Mouse (Mus musculus): ENCODE measurements at regions not wholly inside any gene's neighbourhood (a gene's known extent, or its start where the extent isn't known, plus 50 kb on each side); places are given as distances from the start of the nearest gene placed in this dataset.
A peak's percentile ranks its signal among the peaks of the same experiment; 100 is the strongest.

GRCm38 (mm10) chr13:42446921-42447320 is 145.6 kb downstream of the Edn1 start:
- Histone ChIP-seq H3ac (ENCODE audit: control insufficient read depth, insufficient read length) (no peak overlapping the region), H3K27me3 (ENCODE audit: control insufficient read depth, insufficient read depth, insufficient read length) (no peaks in the 10 kb centered on the region), H3K4me2 (ENCODE audit: low read depth) (no peak overlapping the region), H3K36me3 (ENCODE audit: control insufficient read depth, insufficient read depth) (no peaks in the 10 kb centered on the region), H3K79me2 (ENCODE audit: control insufficient read depth, insufficient read depth) (no peaks in the 10 kb centered on the region), H3K4me3 (no peak overlapping the region)
- TF ChIP-seq MAX (IDR thresholded peaks at IDR 0.05; ENCODE audit: low read depth) (peak; percentile 28), REST (IDR thresholded peaks at IDR 0.05; ENCODE audit: insufficient read depth, insufficient read length) (peak; percentile 98), POLR2AphosphoS2 (IDR thresholded peaks at IDR 0.05; ENCODE audit: insufficient read length, low read depth) (no peak)

- H3K4me3 ChIP-seq = no peak overlapping the region
- peak; percentile 35 for TF ChIP-seq TCF12 (IDR thresholded peaks at IDR 0.05; ENCODE audit: insufficient read depth, poor library complexity, severe bottlenecking)
- peak in 1 of 3 experiments; percentile 82 for TF ChIP-seq MYOG (IDR thresholded peaks at IDR 0.05; ENCODE audit: control insufficient read depth in 1 of 3, insufficient read depth in 1 of 3, insufficient read length in 2 of 3, low read depth in 2 of 3)
- peak; percentile 53 to 59 (median 57) for TF ChIP-seq MYOD1 (IDR thresholded peaks at IDR 0.05; ENCODE audit: control insufficient read depth in 1 of 3, insufficient read length in 2 of 3, low read depth in 2 of 3)
- TF ChIP-seq MAX (IDR thresholded peaks at IDR 0.05; ENCODE audit: low read depth) = no peak
- H3K4me2 ChIP-seq (ENCODE audit: low read depth) = peak overlapping the region; percentile 59
- H3ac ChIP-seq (ENCODE audit: control insufficient read depth, insufficient read length) = no peak overlapping the region
- H3K79me2 ChIP-seq (ENCODE audit: control insufficient read depth, insufficient read depth) = no peaks in the 10 kb centered on the region
- H3K36me3 ChIP-seq (ENCODE audit: control insufficient read depth, insufficient read depth) = no peaks in the 10 kb centered on the region
- H3K27me3 ChIP-seq (ENCODE audit: control insufficient read depth, insufficient read depth, insufficient read length) = no peaks in the 10 kb centered on the region
Observed at GRCm38 (mm10) chr13:42453665-42454064, 152.4 kb downstream of the Edn1 start.

GRCm38 (mm10) chr13:42459892-42460291 is 158.6 kb downstream of the Edn1 start:
- Histone ChIP-seq H3K27me3 (ENCODE audit: control insufficient read depth, insufficient read depth, insufficient read length) (peaks cover 14% of the 10 kb centered on the region), H3K4me3 (no peak overlapping the region), H3K36me3 (ENCODE audit: control insufficient read depth, insufficient read depth) (no peaks in the 10 kb centered on the region), H3K4me2 (ENCODE audit: low read depth) (peak overlapping the region; percentile 2), H3K79me2 (ENCODE audit: control insufficient read depth, insufficient read depth) (no peaks in the 10 kb centered on the region), H3ac (ENCODE audit: control insufficient read depth, insufficient read length) (no peak overlapping the region)
- TF ChIP-seq MYOD1 (IDR thresholded peaks at IDR 0.05; ENCODE audit: control insufficient read depth in 1 of 3, insufficient read length in 2 of 3, low read depth in 2 of 3) (no peak), POLR2A (IDR thresholded peaks at IDR 0.05; ENCODE audit: insufficient read length, low read depth) (no peak), POLR2AphosphoS2 (IDR thresholded peaks at IDR 0.05; ENCODE audit: insufficient read length, low read depth) (no peak), TCF3 (IDR thresholded peaks at IDR 0.05; ENCODE audit: insufficient read length, low read depth) (no peak), REST (IDR thresholded peaks at IDR 0.05; ENCODE audit: insufficient read depth, insufficient read length) (no peak), CEBPB (IDR thresholded peaks at IDR 0.05; ENCODE audit: insufficient read depth, poor library complexity, severe bottlenecking) (no peak), E2F4 (IDR thresholded peaks at IDR 0.05; ENCODE audit: insufficient read depth) (no peak), MAX (IDR thresholded peaks at IDR 0.05; ENCODE audit: low read depth) (no peak), SRF (IDR thresholded peaks at IDR 0.05; ENCODE audit: control insufficient read depth, insufficient read length, low read depth) (no peak)

- Histone ChIP-seq H3K4me3 (no peak overlapping the region), H3K79me2 (ENCODE audit: control insufficient read depth, insufficient read depth) (no peaks in the 10 kb centered on the region), H3K4me2 (ENCODE audit: low read depth) (no peak overlapping the region), H3K27me3 (ENCODE audit: control insufficient read depth, insufficient read depth, insufficient read length) (no peaks in the 10 kb centered on the region), H3K36me3 (ENCODE audit: control insufficient read depth, insufficient read depth) (no peaks in the 10 kb centered on the region), H3ac (ENCODE audit: control insufficient read depth, insufficient read length) (no peak overlapping the region)
- no peak for TF ChIP-seq CEBPB (IDR thresholded peaks at IDR 0.05; ENCODE audit: insufficient read depth, poor library complexity, severe bottlenecking)
- TF ChIP-seq POLR2AphosphoS2 (IDR thresholded peaks at IDR 0.05; ENCODE audit: insufficient read length, low read depth) = no peak
- no peak for TF ChIP-seq E2F4 (IDR thresholded peaks at IDR 0.05; ENCODE audit: insufficient read depth)
- TF ChIP-seq REST (IDR thresholded peaks at IDR 0.05; ENCODE audit: insufficient read depth, insufficient read length) = no peak
- TF ChIP-seq MAX (IDR thresholded peaks at IDR 0.05; ENCODE audit: low read depth) = no peak
- no peak for TF ChIP-seq POLR2A (IDR thresholded peaks at IDR 0.05; ENCODE audit: insufficient read length, low read depth)
- TF ChIP-seq USF1 (IDR thresholded peaks at IDR 0.05; ENCODE audit: low read depth) = no peak
- no peak for TF ChIP-seq SRF (IDR thresholded peaks at IDR 0.05; ENCODE audit: control insufficient read depth, insufficient read length, low read depth)
- TF ChIP-seq TCF12 (IDR thresholded peaks at IDR 0.05; ENCODE audit: insufficient read depth, poor library complexity, severe bottlenecking) = no peak
- TF ChIP-seq TCF3 (IDR thresholded peaks at IDR 0.05; ENCODE audit: insufficient read length, low read depth) = no peak
- TF ChIP-seq MYOD1 (IDR thresholded peaks at IDR 0.05; ENCODE audit: control insufficient read depth in 1 of 3, insufficient read length in 2 of 3, low read depth in 2 of 3) = no peak
Observed at GRCm38 (mm10) chr13:42478825-42479224, 177.5 kb downstream of the Edn1 start.

GRCm38 (mm10) chr13:42490956-42491680 is 189.3 kb upstream of the Phactr1 start:
- no peaks in the 10 kb centered on the region for H3K79me2 ChIP-seq (ENCODE audit: control insufficient read depth, insufficient read depth)
- TF ChIP-seq POLR2A (IDR thresholded peaks at IDR 0.05; ENCODE audit: insufficient read length, low read depth) = no peak
- TF ChIP-seq USF1 (IDR thresholded peaks at IDR 0.05; ENCODE audit: low read depth) = peak; percentile 44
- TF ChIP-seq MYOD1 (IDR thresholded peaks at IDR 0.05; ENCODE audit: control insufficient read depth in 1 of 3, insufficient read length in 2 of 3, low read depth in 2 of 3) = peak in 1 of 3 experiments; percentile 33
- H3K4me2 ChIP-seq (ENCODE audit: low read depth) = peak overlapping the region; percentile 49
- no peaks in the 10 kb centered on the region for H3K36me3 ChIP-seq (ENCODE audit: control insufficient read depth, insufficient read depth)
- no peaks in the 10 kb centered on the region for H3K27me3 ChIP-seq (ENCODE audit: control insufficient read depth, insufficient read depth, insufficient read length)
- no peak overlapping the region for H3K4me3 ChIP-seq
- H3ac ChIP-seq (ENCODE audit: control insufficient read depth, insufficient read length) = no peak overlapping the region
